In genomic region chr11:102190848-102191247, GRCm38 (mm10) we compare ENCODE assay signal across 8 mouse cellular contexts. TPM values are rescaled to one million over a fixed set of nuclear protein-coding genes. Genes with fewer than 3 reads are reported as not detected.
A peak's percentile ranks its signal among the peaks of the same experiment; 100 is the strongest.
DNase-seq lines count a peak whose midpoint lies in the region; ATAC-seq lines count a peak whose summit lies in the region.

No protein-coding gene starts in this region.

- H3K27me3 ChIP-seq in hindbrain, embryonic 10.5 days (ENCODE audit: insufficient read depth, poor library complexity, severe bottlenecking): no peaks in the 10 kb centered on the region
- no peaks in the 10 kb centered on the region for H3K27me3 ChIP-seq in hindbrain, embryonic 11.5 days (ENCODE audit: control insufficient read depth, insufficient read depth, low read length)
- no peaks in the 10 kb centered on the region for H3K27me3 ChIP-seq in embryonic facial prominence, embryonic 10.5 days (replicated peaks; ENCODE audit: low read depth, poor library complexity, severe bottlenecking)
- H3K27me3 ChIP-seq in intestine, embryonic 15.5 days (replicated peaks): no peaks in the 10 kb centered on the region
- no peaks in the 10 kb centered on the region for H3K27me3 ChIP-seq in midbrain, embryonic 16.5 days (ENCODE audit: control insufficient read depth, insufficient read depth, low read depth, low read length)

- H3K27ac ChIP-seq in hindbrain, embryonic 10.5 days: no peak overlapping the region
- no peak overlapping the region for H3K27ac ChIP-seq in hindbrain, embryonic 11.5 days (ENCODE audit: low read depth, low read length)
- H3K27ac ChIP-seq in embryonic facial prominence, embryonic 10.5 days (replicated peaks): peak overlapping the region; percentile 19
- H3K27ac ChIP-seq in intestine, embryonic 15.5 days: peak overlapping the region; percentile 69
- H3K27ac ChIP-seq in midbrain, embryonic 16.5 days (ENCODE audit: low read length): no peak overlapping the region

- intact Hi-C loops in left cerebral cortex, postnatal 10 days (cut with DNase I): no loop called here

- 52% methylated on average over 4 of the region's 4 CpGs for WGBS in hindbrain, embryonic 10.5 days
- 65% methylated on average over 4 of the region's 4 CpGs for WGBS in hindbrain, embryonic 11.5 days
- WGBS in embryonic facial prominence, embryonic 10.5 days: 35% methylated on average over 4 of the region's 4 CpGs
- WGBS in intestine, embryonic 15.5 days: 46% methylated on average over 4 of the region's 4 CpGs
- WGBS in midbrain, embryonic 16.5 days: 35% methylated on average over 4 of the region's 4 CpGs

- DNase-seq in hindbrain, embryonic 10.5 days (ENCODE audit: low spot score): no peak
- no peak for DNase-seq in hindbrain, embryonic 11.5 days (ENCODE audit: low spot score)
- no peak for DNase-seq in embryonic facial prominence, embryonic 10.5 days (ENCODE audit: low spot score)
- DNase-seq in left cerebral cortex, postnatal 10 days (ENCODE audit: extremely low spot score in 1 of 2, low spot score in 2 of 2): no peak
- DNase-seq in thymus, postnatal 10 days (ENCODE audit: low spot score in 2 of 2): no peak
- no peak for DNase-seq in layer of hippocampus, postnatal 36 days

- H3K4me3 ChIP-seq in hindbrain, embryonic 10.5 days: peak overlapping the region; percentile 72
- no peak overlapping the region for H3K4me3 ChIP-seq in hindbrain, embryonic 11.5 days (ENCODE audit: low read depth, low read length)
- peak overlapping the region; percentile 76 for H3K4me3 ChIP-seq in embryonic facial prominence, embryonic 10.5 days
- peak overlapping the region; percentile 58; the same call in 1 of the 2 replicates for H3K4me3 ChIP-seq in intestine, embryonic 15.5 days (replicated peaks)
- H3K4me3 ChIP-seq in midbrain, embryonic 16.5 days (ENCODE audit: low read depth, low read length): peak overlapping the region; percentile 60; the same call in 1 of the 2 replicates

- no peaks in the 10 kb centered on the region for H3K9me3 ChIP-seq in hindbrain, embryonic 10.5 days
- H3K9me3 ChIP-seq in hindbrain, embryonic 11.5 days (ENCODE audit: control insufficient read depth, low read length): no peaks in the 10 kb centered on the region
- H3K9me3 ChIP-seq in embryonic facial prominence, embryonic 10.5 days: no peaks in the 10 kb centered on the region
- H3K9me3 ChIP-seq in intestine, embryonic 15.5 days: no peaks in the 10 kb centered on the region
- H3K9me3 ChIP-seq in midbrain, embryonic 16.5 days (replicated peaks; ENCODE audit: control insufficient read depth, low read length, poor library complexity, severe bottlenecking): no peaks in the 10 kb centered on the region

- peaks cover 27% of the 10 kb centered on the region for H3K4me1 ChIP-seq in hindbrain, embryonic 10.5 days (replicated peaks)
- peaks cover 7% of the 10 kb centered on the region for H3K4me1 ChIP-seq in hindbrain, embryonic 11.5 days (replicated peaks; ENCODE audit: control insufficient read depth, insufficient read depth, low read length)
- H3K4me1 ChIP-seq in embryonic facial prominence, embryonic 10.5 days: peaks cover 27% of the 10 kb centered on the region
- peaks cover 15% of the 10 kb centered on the region for H3K4me1 ChIP-seq in intestine, embryonic 15.5 days (replicated peaks)
- H3K4me1 ChIP-seq in midbrain, embryonic 16.5 days (ENCODE audit: control insufficient read depth, insufficient read depth, low read length): peaks cover 20% of the 10 kb centered on the region

- H3K9ac ChIP-seq in hindbrain, embryonic 11.5 days (ENCODE audit: low read depth, low read length): no peak overlapping the region
- H3K9ac ChIP-seq in intestine, embryonic 15.5 days: no peak overlapping the region; the same call in 1 of the 2 replicates
- no peak overlapping the region; the same call in 1 of the 2 replicates for H3K9ac ChIP-seq in midbrain, embryonic 16.5 days (ENCODE audit: low read depth, low read length)

- no peak for ATAC-seq in hindbrain, embryonic 11.5 days (ENCODE audit: low FRiP score)
- ATAC-seq in intestine, embryonic 15.5 days: no peak
- no peak for ATAC-seq in midbrain, embryonic 16.5 days

- no peak overlapping the region for H3K4me2 ChIP-seq in hindbrain, embryonic 11.5 days (replicated peaks; ENCODE audit: low read depth, low read length)
- peak overlapping the region; percentile 84 for H3K4me2 ChIP-seq in intestine, embryonic 15.5 days (replicated peaks)
- peak overlapping the region; percentile 50 for H3K4me2 ChIP-seq in midbrain, embryonic 16.5 days (ENCODE audit: low read length)

- peaks cover 41% of the 10 kb centered on the region for H3K36me3 ChIP-seq in hindbrain, embryonic 10.5 days
- 0 out of 2 replicates have a peak, but pooled peaks cover 2% of the 10 kb centered on the region for H3K36me3 ChIP-seq in hindbrain, embryonic 11.5 days (ENCODE audit: control insufficient read depth, insufficient read depth, low read length)
- H3K36me3 ChIP-seq in embryonic facial prominence, embryonic 10.5 days (replicated peaks): peaks cover 42% of the 10 kb centered on the region
- H3K36me3 ChIP-seq in intestine, embryonic 15.5 days: peaks cover 12% of the 10 kb centered on the region; the same call in 1 of the 2 replicates
- peaks cover 19% of the 10 kb centered on the region for H3K36me3 ChIP-seq in midbrain, embryonic 16.5 days (ENCODE audit: control insufficient read depth, insufficient read depth, low read length)

RNA-seq across cellular contexts. Expression of gene G6pc3, which starts 1.4 kb away (rescaled TPM):
- polyA plus RNA-seq in hindbrain, embryonic 10.5 days (2016; fragmentation: Nextera tagmentation; extraction: Ambion mirVana): 32.3 and 37.8 TPM in 2 replicates
- polyA plus RNA-seq in hindbrain, embryonic 11.5 days (2014; fragmentation: Nextera tagmentation; extraction: Ambion mirVana): 28.8 and 31.9 TPM in 2 replicates
- 38.2 and 39.6 TPM in 2 replicates for polyA plus RNA-seq in embryonic facial prominence, embryonic 10.5 days (2016; fragmentation: Nextera tagmentation; extraction: Ambion mirVana)
- polyA plus RNA-seq in intestine, embryonic 15.5 days (2015; fragmentation: Nextera tagmentation; extraction: Ambion mirVana): 31.1 and 33.9 TPM in 2 replicates
- polyA plus RNA-seq in midbrain, embryonic 16.5 days (2015; fragmentation: Nextera tagmentation; extraction: Ambion mirVana): 39.0 and 42.9 TPM in 2 replicates
- 10 to 100 TPM; 43.8 to 45.0 TPM for total RNA-seq in left cerebral cortex, postnatal 10 days (2021)
- total RNA-seq in layer of hippocampus, postnatal 36 days (2021): 10 to 100 TPM; 52.0 to 58.5 TPM

RNA-seq across cellular contexts. Expression of gene Lsm12, which starts 5.8 kb away (rescaled TPM):
- polyA plus RNA-seq in hindbrain, embryonic 10.5 days (2016; fragmentation: Nextera tagmentation; extraction: Ambion mirVana): 119 and 148 TPM in 2 replicates
- polyA plus RNA-seq in hindbrain, embryonic 11.5 days (2014; fragmentation: Nextera tagmentation; extraction: Ambion mirVana): 76.0 and 80.1 TPM in 2 replicates
- 145 and 155 TPM in 2 replicates for polyA plus RNA-seq in embryonic facial prominence, embryonic 10.5 days (2016; fragmentation: Nextera tagmentation; extraction: Ambion mirVana)
- 118 and 140 TPM in 2 replicates for polyA plus RNA-seq in intestine, embryonic 15.5 days (2015; fragmentation: Nextera tagmentation; extraction: Ambion mirVana)
- 87.8 and 95.3 TPM in 2 replicates for polyA plus RNA-seq in midbrain, embryonic 16.5 days (2015; fragmentation: Nextera tagmentation; extraction: Ambion mirVana)
- 10 to 100 TPM; 67.6 to 72.3 TPM for total RNA-seq in left cerebral cortex, postnatal 10 days (2021)
- 10 to 100 TPM; 59.4 to 60.8 TPM for total RNA-seq in layer of hippocampus, postnatal 36 days (2021)

RNA-seq across cellular contexts. Expression of gene Tmem101, which starts 34.6 kb away (rescaled TPM):
- 36.1 and 41.2 TPM in 2 replicates for polyA plus RNA-seq in hindbrain, embryonic 10.5 days (2016; fragmentation: Nextera tagmentation; extraction: Ambion mirVana)
- 33.2 and 34.4 TPM in 2 replicates for polyA plus RNA-seq in hindbrain, embryonic 11.5 days (2014; fragmentation: Nextera tagmentation; extraction: Ambion mirVana)
- 35.0 and 38.0 TPM in 2 replicates for polyA plus RNA-seq in embryonic facial prominence, embryonic 10.5 days (2016; fragmentation: Nextera tagmentation; extraction: Ambion mirVana)
- 23.8 and 26.4 TPM in 2 replicates for polyA plus RNA-seq in intestine, embryonic 15.5 days (2015; fragmentation: Nextera tagmentation; extraction: Ambion mirVana)
- polyA plus RNA-seq in midbrain, embryonic 16.5 days (2015; fragmentation: Nextera tagmentation; extraction: Ambion mirVana): 45.8 and 46.5 TPM in 2 replicates
- 10 to 100 TPM; 24.3 to 24.4 TPM for total RNA-seq in left cerebral cortex, postnatal 10 days (2021)
- total RNA-seq in layer of hippocampus, postnatal 36 days (2021): 10 to 100 TPM; 29.5 to 30.6 TPM

RNA-seq across cellular contexts. Expression of gene Hdac5, which starts 39.1 kb away (rescaled TPM):
- polyA plus RNA-seq in hindbrain, embryonic 10.5 days (2016; fragmentation: Nextera tagmentation; extraction: Ambion mirVana): 70.3 and 101 TPM in 2 replicates
- polyA plus RNA-seq in hindbrain, embryonic 11.5 days (2014; fragmentation: Nextera tagmentation; extraction: Ambion mirVana): 32.2 and 36.6 TPM in 2 replicates
- polyA plus RNA-seq in embryonic facial prominence, embryonic 10.5 days (2016; fragmentation: Nextera tagmentation; extraction: Ambion mirVana): 49.6 and 52.9 TPM in 2 replicates
- polyA plus RNA-seq in intestine, embryonic 15.5 days (2015; fragmentation: Nextera tagmentation; extraction: Ambion mirVana): 54.3 and 62.8 TPM in 2 replicates
- 74.4 and 76.3 TPM in 2 replicates for polyA plus RNA-seq in midbrain, embryonic 16.5 days (2015; fragmentation: Nextera tagmentation; extraction: Ambion mirVana)
- total RNA-seq in left cerebral cortex, postnatal 10 days (2021): 100 to 1,000 TPM; 190 TPM
- 100 to 1,000 TPM; 227 to 234 TPM for total RNA-seq in layer of hippocampus, postnatal 36 days (2021)

RNA-seq across cellular contexts. Expression of gene Nags, which starts 45.5 kb away (rescaled TPM):
- 0.10 TPM in 1 of 2 replicates, not detected in the other for polyA plus RNA-seq in hindbrain, embryonic 10.5 days (2016; fragmentation: Nextera tagmentation; extraction: Ambion mirVana)
- 0.14 TPM in 1 of 2 replicates, not detected in the other for polyA plus RNA-seq in hindbrain, embryonic 11.5 days (2014; fragmentation: Nextera tagmentation; extraction: Ambion mirVana)
- not detected in 2 replicates for polyA plus RNA-seq in embryonic facial prominence, embryonic 10.5 days (2016; fragmentation: Nextera tagmentation; extraction: Ambion mirVana)
- polyA plus RNA-seq in intestine, embryonic 15.5 days (2015; fragmentation: Nextera tagmentation; extraction: Ambion mirVana): 24.0 and 25.6 TPM in 2 replicates
- polyA plus RNA-seq in midbrain, embryonic 16.5 days (2015; fragmentation: Nextera tagmentation; extraction: Ambion mirVana): 0.20 TPM in 1 of 2 replicates, not detected in the other
- under 1 TPM in 1 of 2 experiments, not detected in 1; 0.20 TPM for total RNA-seq in left cerebral cortex, postnatal 10 days (2021)
- not detected for total RNA-seq in layer of hippocampus, postnatal 36 days (2021)

Comparison
In these comparisons a context has a peak if more than half of its experiments do, and no peak if none do; other contexts are left out.
1. H3K27ac ChIP-seq: peak in embryonic facial prominence, embryonic 10.5 days (single experiment) and intestine, embryonic 15.5 days (single experiment); none in hindbrain, embryonic 10.5 days (single experiment), hindbrain, embryonic 11.5 days (single experiment) and midbrain, embryonic 16.5 days (single experiment).